Mouse (Mus musculus) embryonic facial prominence, embryonic 11.5 days (tissue): ENCODE results near the gene Srf. TPM values are rescaled to one million over a fixed set of nuclear protein-coding genes. Genes with fewer than 3 reads are reported as not detected.

Experiments used
- ATAC-seq: fragments of 200-750 bp; cut with Nextera tagmentation; replicated peaks from 2 replicates; pipeline ENCODE4 v1.8.0; 2017; ENCODE audit warnings: low read depth; ENCODE audit not compliant: insufficient number of reproducible peaks, low FRiP score, low TSS enrichment
- DNase-seq: peaks from one replicate; pipeline ENCODE4 v3.0.0-alpha.2; 2015; ENCODE audit warnings: low spot score
- H3K27ac ChIP-seq: fragments of 300-500 bp; sonication (generic); replicated peaks from 2 replicates; pipeline ENCODE4 v1.5.1; 2014; ENCODE audit warnings: mild to moderate bottlenecking, low read depth, low read length, control low read depth
- H3K27me3 ChIP-seq: fragments of 300-500 bp; sonication (generic); 2 replicates; pipeline ENCODE4 v1.6.1; 2014; ENCODE audit warnings: mild to moderate bottlenecking, low read length, moderate library complexity, mixed read lengths; ENCODE audit not compliant: control insufficient read depth, insufficient read depth
- H3K36me3 ChIP-seq: fragments of 300-500 bp; sonication (generic); replicated peaks from 2 replicates; pipeline ENCODE4 v1.6.1; 2014; ENCODE audit warnings: low read depth, mild to moderate bottlenecking, low read length, moderate library complexity, mixed read lengths; ENCODE audit not compliant: control insufficient read depth, insufficient read depth
- H3K4me1 ChIP-seq: fragments of 300-500 bp; sonication (generic); 2 replicates; pipeline ENCODE4 v1.6.1; 2014; ENCODE audit warnings: low read length, mixed read lengths; ENCODE audit not compliant: control insufficient read depth, insufficient read depth
- H3K4me2 ChIP-seq: fragments of 300-500 bp; sonication (generic); 2 replicates; pipeline ENCODE4 v1.6.1; 2014; ENCODE audit warnings: low read depth, mild to moderate bottlenecking, control low read depth, low read length, moderate library complexity
- H3K4me3 ChIP-seq: fragments of 300-500 bp; sonication (generic); 2 replicates; pipeline ENCODE4 v1.5.1; 2014; ENCODE audit warnings: low read depth, low read length, control low read depth
- H3K9ac ChIP-seq: fragments of 300-500 bp; sonication (generic); replicated peaks from 2 replicates; pipeline ENCODE4 v1.6.1; 2014; ENCODE audit warnings: mild to moderate bottlenecking, control low read depth, low read length
- H3K9me3 ChIP-seq: fragments of 300-500 bp; sonication (generic); replicated peaks from 2 replicates; pipeline ENCODE4 v1.6.1; 2016; ENCODE audit warnings: mild to moderate bottlenecking, low read length, inconsistent platforms, mixed read lengths; ENCODE audit not compliant: control insufficient read depth
- WGBS: fragments of 180-500 bp; shearing (Covaris S2); extraction: QIAGEN DNeasy Blood & Tissue Kit; methylation state at CpG from one replicate; pipeline ENCODE4 v1.1.7; 2014; 5-methylcytosine and 5-hydroxymethylcytosine counted together
- polyA plus RNA-seq: library from polyadenylated mRNA; unstranded; fragments of >200 nt; fragmentation: Nextera tagmentation; extraction: Ambion mirVana; gene quantifications from 2 replicates; pipeline ENCODE4 v1.2.1, GENCODE M21; 2014

Srf gene
- polyA plus RNA-seq, 1 experiment from 2014 or later = 6.4 TPM

GRCm38 (mm10) chr17:46549642-46550041 lies 6.3 kb downstream of the Srf start:
- Histone ChIP-seq H3K27me3 (no peaks in the 10 kb centered on the region; the same call in 1 of the 2 replicates), H3K27ac (no peak overlapping the region), H3K4me2 (no peak overlapping the region), H3K9me3 (no peaks in the 10 kb centered on the region), H3K9ac (no peak overlapping the region), H3K4me3 (no peak overlapping the region), H3K36me3 (peaks cover 10% of the 10 kb centered on the region), H3K4me1 (peaks cover 15% of the 10 kb centered on the region)
- WGBS = 91% methylated on average over 9 of the region's 9 CpGs
- ATAC-seq (no peak), DNase-seq (no peak)

GRCm38 (mm10) chr17:46549193-46549592 lies 6.8 kb downstream of the Srf start:
- Histone ChIP-seq H3K4me1 (peaks cover 15% of the 10 kb centered on the region), H3K4me3 (no peak overlapping the region), H3K27me3 (no peaks in the 10 kb centered on the region; the same call in 1 of the 2 replicates), H3K9me3 (no peaks in the 10 kb centered on the region), H3K4me2 (no peak overlapping the region), H3K9ac (no peak overlapping the region), H3K27ac (no peak overlapping the region), H3K36me3 (peaks cover 10% of the 10 kb centered on the region)
- WGBS = 27% methylated on average over 8 of the region's 8 CpGs
- DNase-seq (peak; percentile 74), ATAC-seq (no peak)

GRCm38 (mm10) chr17:46548741-46549140 lies 7.2 kb downstream of the Srf start:
- Histone ChIP-seq H3K4me1 (peaks cover 10% of the 10 kb centered on the region), H3K27me3 (no peaks in the 10 kb centered on the region; the same call in 1 of the 2 replicates), H3K9me3 (no peaks in the 10 kb centered on the region), H3K4me2 (no peak overlapping the region), H3K4me3 (no peak overlapping the region), H3K27ac (no peak overlapping the region), H3K9ac (no peak overlapping the region), H3K36me3 (peaks cover 10% of the 10 kb centered on the region)
- 52% methylated on average over 11 of the region's 11 CpGs for WGBS
- ATAC-seq (no peak), DNase-seq (no peak)

GRCm38 (mm10) chr17:46547923-46548322 lies 8.1 kb downstream of the Srf start:
- peaks cover 4% of the 10 kb centered on the region for H3K4me1 ChIP-seq
- 19% methylated on average over 3 of the region's 3 CpGs for WGBS

GRCm38 (mm10) chr17:46546995-46547394 lies 9.0 kb downstream of the Srf start:
- WGBS = 13% methylated on average over 8 of the region's 8 CpGs
- Histone ChIP-seq H3K4me2 (no peak overlapping the region; the same call in 1 of the 2 replicates), H3K27me3 (no peaks in the 10 kb centered on the region; the same call in 1 of the 2 replicates), H3K4me1 (peaks cover 4% of the 10 kb centered on the region), H3K27ac (no peak overlapping the region), H3K9me3 (no peaks in the 10 kb centered on the region), H3K36me3 (peaks cover 10% of the 10 kb centered on the region), H3K9ac (no peak overlapping the region), H3K4me3 (no peak overlapping the region)
- ATAC-seq (no peak), DNase-seq (peak; percentile 31)

More at GRCm38 (mm10) chr17:46547923-46548322, 8.1 kb downstream of the Srf start:
- DNase-seq (no peak), ATAC-seq (no peak)
- H3K27ac ChIP-seq = no peak overlapping the region
- H3K9me3 ChIP-seq = no peaks in the 10 kb centered on the region
- H3K27me3 ChIP-seq = no peaks in the 10 kb centered on the region; the same call in 1 of the 2 replicates
- H3K4me3 ChIP-seq = no peak overlapping the region
- H3K4me2 ChIP-seq = no peak overlapping the region
- H3K36me3 ChIP-seq = peaks cover 10% of the 10 kb centered on the region
- no peak overlapping the region for H3K9ac ChIP-seq

- WGBS = 10% methylated on average over 7 of the region's 7 CpGs
- Histone ChIP-seq H3K9me3 (no peaks in the 10 kb centered on the region), H3K27ac (no peak overlapping the region), H3K36me3 (peaks cover 10% of the 10 kb centered on the region), H3K4me2 (peak overlapping the region; percentile 88), H3K27me3 (no peaks in the 10 kb centered on the region; the same call in 1 of the 2 replicates), H3K4me1 (peaks cover 4% of the 10 kb centered on the region), H3K9ac (peak overlapping the region; percentile 74), H3K4me3 (peak overlapping the region; percentile 59)
- no peak for ATAC-seq
- DNase-seq = no peak
Measured at GRCm38 (mm10) chr17:46546591-46546990, 9.4 kb downstream of the Srf start.

- Histone ChIP-seq H3K4me2 (peak within 1 kb of the TSS; percentile 88), H3K27ac (no peak within 1 kb of the TSS), H3K9me3 (no peaks in the 10 kb centered on the region), H3K4me3 (peak within 1 kb of the TSS; percentile 59), H3K36me3 (peaks cover 7% of the 10 kb centered on the region), H3K4me1 (peaks cover 4% of the 10 kb centered on the region), H3K9ac (peak within 1 kb of the TSS; percentile 74), H3K27me3 (no peaks in the 10 kb centered on the region; the same call in 1 of the 2 replicates)
- 2% methylated on average over 48 of the region's 49 CpGs for WGBS
- DNase-seq (peak; percentile 75), ATAC-seq (peak; percentile 64)
Measured at GRCm38 (mm10) chr17:46545813-46546564, 10.0 kb downstream of the Srf start, which contains the start of gene Cul9. Gene Cul9, minus strand, starts transcription at chr17:46546388.

- Histone ChIP-seq H3K9me3 (no peaks in the 10 kb centered on the region), H3K4me1 (peaks cover 4% of the 10 kb centered on the region), H3K27ac (no peak overlapping the region), H3K27me3 (no peaks in the 10 kb centered on the region; the same call in 1 of the 2 replicates), H3K9ac (no peak overlapping the region), H3K4me2 (no peak overlapping the region), H3K4me3 (no peak overlapping the region), H3K36me3 (peaks cover 1% of the 10 kb centered on the region; the same call in 1 of the 2 replicates)
- DNase-seq = no peak
- WGBS = 91% methylated on average over 12 of the region's 12 CpGs
- no peak for ATAC-seq
Measured at GRCm38 (mm10) chr17:46543661-46544060, 12.3 kb downstream of the Srf start.
